Mouse (Mus musculus) monocyte, adult 59 days (primary cell): Measurements from ENCODE around the gene Mup15. TPM values are rescaled to one million over a fixed set of nuclear protein-coding genes. Genes with fewer than 3 reads are reported as not detected.

Source experiments
- total RNA-seq, 2 experiments: library from RNA; stranded (reverse); gene quantifications; one replicate each; pipeline ENCODE4 v1.2.4; 2023

Gene Mup15
- total RNA-seq: not detected

GRCm38 (mm10) chr4:61439643-61440042 is at the start of gene Mup15:
Gene Mup15, minus strand, starts transcription at chr4:61439743.

Other genes with a start within 250 kb of the Mup15 start
- gene Mup13, start 211.5 kb downstream of the Mup15 start, total RNA-seq: not detected
- not detected for gene Mup14, start 135.7 kb downstream of the Mup15 start, total RNA-seq
- gene Mup16, start 79.8 kb upstream of the Mup15 start, total RNA-seq: not detected
- not detected for gene Mup17, start 156.1 kb upstream of the Mup15 start, total RNA-seq
- gene Mup18, start 234.4 kb upstream of the Mup15 start, total RNA-seq: not detected